Mouse (Mus musculus) heart, adult 18-20 months (tissue): ENCODE results near the gene Lim2. TPM values are rescaled to one million over a fixed set of nuclear protein-coding genes. Genes with fewer than 3 reads are reported as not detected.
A peak's percentile ranks its signal among the peaks of the same experiment; 100 is the strongest.

Experiments used
- DNase-seq, 2 experiments: peaks; one replicate each; pipeline ENCODE4 v3.0.0; 2021 to 2022; ENCODE audit warnings: mixed read lengths in 1 of 2
- total RNA-seq, 2 experiments: library from RNA; stranded (reverse); gene quantifications; 2 replicates each; pipeline ENCODE4 v1.2.3; 2021

Gene Lim2
- total RNA-seq, 2 experiments from 2014 or later: not detected

- peak; percentile 96 to 99 for DNase-seq
Observed at GRCm38 (mm10) chr7:43443917-43444293, 16.4 kb downstream of the Lim2 start, which contains the start of the genes Etfb and Gm45233. Gene Etfb, plus strand, starts transcription at chr7:43444083. Gene Gm45233, plus strand, starts transcription at chr7:43444128.

- no peak for DNase-seq
Observed at GRCm38 (mm10) chr7:43447801-43448200, 20.3 kb downstream of the Lim2 start.

- DNase-seq: peak; percentile 40 to 59
Observed at GRCm38 (mm10) chr7:43448246-43448645, 20.8 kb downstream of the Lim2 start.

GRCm38 (mm10) chr7:43449811-43450210 lies 22.3 kb downstream of the Lim2 start:
- no peak for DNase-seq

GRCm38 (mm10) chr7:43451726-43452125 lies 24.3 kb downstream of the Lim2 start:
- no peak for DNase-seq

GRCm38 (mm10) chr7:43452609-43453008 lies 25.1 kb downstream of the Lim2 start:
- no peak for DNase-seq

GRCm38 (mm10) chr7:43453599-43454355 lies 26.3 kb downstream of the Lim2 start:
- no peak for DNase-seq

- no peak for DNase-seq
Observed at GRCm38 (mm10) chr7:43454371-43454770, 26.9 kb downstream of the Lim2 start.

GRCm38 (mm10) chr7:43462851-43463250 lies 35.4 kb downstream of the Lim2 start, which contains the start of gene Vsig10l:
Gene Vsig10l, plus strand, starts transcription at chr7:43463151.
- no peak for DNase-seq

- no peak for DNase-seq
Observed at GRCm38 (mm10) chr7:43463976-43464375, 36.5 kb downstream of the Lim2 start.

- no peak for DNase-seq
Observed at GRCm38 (mm10) chr7:43464864-43465343, 37.4 kb downstream of the Lim2 start.

GRCm38 (mm10) chr7:43465344-43466098 lies 38.1 kb downstream of the Lim2 start:
- DNase-seq: peak; percentile 92 to 94

GRCm38 (mm10) chr7:43466099-43466694 lies 38.7 kb downstream of the Lim2 start:
- DNase-seq: peak; percentile 84 to 87

- no peak for DNase-seq
Observed at GRCm38 (mm10) chr7:43470373-43470772, 42.9 kb downstream of the Lim2 start.

- DNase-seq: no peak
Observed at GRCm38 (mm10) chr7:43475706-43476105, 48.2 kb downstream of the Lim2 start.

- no peak for DNase-seq
Observed at GRCm38 (mm10) chr7:43476376-43476775, 48.9 kb downstream of the Lim2 start.

- DNase-seq: no peak
Observed at GRCm38 (mm10) chr7:43481191-43481590, 53.7 kb downstream of the Lim2 start.

- no peak for DNase-seq
Observed at GRCm38 (mm10) chr7:43482090-43482716, 54.7 kb downstream of the Lim2 start.

GRCm38 (mm10) chr7:43483236-43483635 lies 55.8 kb downstream of the Lim2 start:
- no peak for DNase-seq
